Mouse (Mus musculus): ENCODE measurements at regions not wholly inside any gene's neighbourhood (a gene's known extent, or its start where the extent isn't known, plus 50 kb on each side); places are given as distances from the start of the nearest gene placed in this dataset.
"Not testable (repeated sequence)": the region's sequence is repeated elsewhere in the genome, so short reads cannot be mapped to it uniquely, and the experiment has no call there.

GRCm38 (mm10) chr12:113701841-113702240 is 158.1 kb downstream of the Adam6a start:
- not testable (repeated sequence) for H3K4me3 ChIP-seq (replicated peaks); H3K9ac ChIP-seq (replicated peaks); H3K4me1 ChIP-seq (replicated peaks); H3K9me3 ChIP-seq; H3K36me3 ChIP-seq; H3K27ac ChIP-seq; ATAC-seq (ENCODE audit: insufficient number of reproducible peaks, insufficient read depth, low FRiP score, low TSS enrichment, low read depth); H3K27me3 ChIP-seq; H3K4me2 ChIP-seq
- 57% methylated on average over 5 of the region's 5 CpGs for WGBS

DNA sequence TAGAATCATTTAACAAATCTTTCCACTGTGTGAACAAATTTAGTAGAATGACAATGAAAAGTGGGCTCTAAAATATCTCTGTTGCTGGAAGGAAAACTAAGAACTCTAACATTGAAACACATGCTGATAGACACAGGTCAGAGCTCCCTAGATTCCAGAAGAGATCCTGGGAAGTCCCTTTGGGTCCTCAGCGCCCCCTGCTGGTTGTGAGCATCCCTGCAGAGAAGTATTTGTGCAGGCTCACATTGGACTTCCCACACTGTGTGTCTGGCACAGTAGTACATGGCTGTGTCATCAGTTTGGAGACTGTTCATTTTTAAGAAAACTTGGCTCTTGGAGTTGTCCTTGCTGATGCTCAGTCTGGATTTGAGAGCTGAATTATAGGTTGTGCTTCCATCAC is 172.7 kb downstream of the Adam6a start:
- H3K36me3 ChIP-seq: not testable (repeated sequence)
- WGBS: 0% methylated on average over 1 of the region's 1 CpGs

DNA sequence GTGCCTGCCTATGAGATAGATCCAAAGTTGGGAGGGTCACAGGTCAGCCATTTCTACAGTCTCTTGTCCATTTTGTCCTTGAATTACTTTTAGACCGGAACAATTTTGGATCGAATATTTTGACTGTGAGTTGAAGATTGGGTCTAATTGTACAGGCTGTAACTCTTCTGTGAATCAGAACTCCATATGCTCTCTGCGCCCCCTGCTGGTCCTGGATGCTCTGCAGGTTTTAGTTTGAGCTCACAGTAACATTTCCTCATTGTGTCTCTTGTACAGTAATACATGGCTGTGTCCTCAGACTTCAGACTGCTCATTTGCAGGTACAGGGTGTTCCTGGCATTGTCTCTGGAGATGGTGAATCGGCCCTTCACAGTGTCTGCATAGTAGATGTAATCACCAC is 192.1 kb downstream of the Adam6a start:
- Histone ChIP-seq H3K9me3 (peaks cover 30% of the 10 kb centered on the region), H3K27me3 (no peaks in the 10 kb centered on the region), H3K9ac (replicated peaks) (no peak overlapping the region), H3K4me1 (replicated peaks) (no peaks in the 10 kb centered on the region), H3K4me3 (replicated peaks) (no peak overlapping the region), H3K27ac (no peak overlapping the region), H3K36me3 (no peaks in the 10 kb centered on the region), H3K4me2 (no peak overlapping the region)
- no peak for ATAC-seq (ENCODE audit: insufficient number of reproducible peaks, insufficient read depth, low FRiP score, low TSS enrichment, low read depth)
- WGBS: 74% methylated on average over 4 of the region's 4 CpGs

More for the DNA sequence above, 172.7 kb downstream of the Adam6a start:
- 0 out of 2 replicates have a peak, but pooled peaks cover 16% of the 10 kb centered on the region for H3K9me3 ChIP-seq
- not testable (repeated sequence) for H3K4me1 ChIP-seq (replicated peaks); H3K4me2 ChIP-seq; ATAC-seq (ENCODE audit: insufficient number of reproducible peaks, insufficient read depth, low FRiP score, low TSS enrichment, low read depth); H3K4me3 ChIP-seq (replicated peaks); H3K27ac ChIP-seq; H3K27me3 ChIP-seq; H3K9ac ChIP-seq (replicated peaks)

DNA sequence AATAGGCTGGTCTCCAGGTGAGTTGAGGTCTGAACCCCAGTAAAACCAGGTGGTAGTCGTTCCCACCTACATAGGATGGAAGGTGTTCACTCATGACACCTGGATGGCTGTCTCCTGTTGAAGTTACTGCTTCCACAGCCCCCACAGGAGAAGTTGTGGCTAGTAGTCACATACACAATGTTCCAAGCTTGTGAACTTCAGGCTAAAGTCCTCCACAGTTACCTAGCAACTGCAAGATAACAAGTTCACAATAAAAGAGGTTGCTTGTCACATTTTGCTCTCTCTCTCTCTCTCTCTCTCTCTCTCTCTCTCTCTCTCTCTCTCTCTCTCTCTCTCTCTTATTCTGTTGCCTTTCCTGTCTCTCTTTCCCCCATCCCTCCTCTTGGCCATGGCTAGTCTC is 202.6 kb downstream of the Adam6a start:
- 77% methylated on average over 1 of the region's 1 CpGs for WGBS
- no peaks in the 10 kb centered on the region for H3K36me3 ChIP-seq
- H3K9me3 ChIP-seq: 0 out of 2 replicates have a peak, but pooled peaks cover 9% of the 10 kb centered on the region
- no peak for ATAC-seq (ENCODE audit: insufficient number of reproducible peaks, insufficient read depth, low FRiP score, low TSS enrichment, low read depth)
- no peaks in the 10 kb centered on the region for H3K27me3 ChIP-seq
- H3K4me1 ChIP-seq (replicated peaks): no peaks in the 10 kb centered on the region
- H3K4me3 ChIP-seq (replicated peaks): no peak overlapping the region
- no peak overlapping the region for H3K4me2 ChIP-seq
- no peak overlapping the region for H3K27ac ChIP-seq
- H3K9ac ChIP-seq (replicated peaks): no peak overlapping the region

GRCm38 (mm10) chr12:113747987-113748386 is 204.3 kb downstream of the Adam6a start:
- ATAC-seq (ENCODE audit: insufficient number of reproducible peaks, insufficient read depth, low FRiP score, low TSS enrichment, low read depth): no peak
- H3K36me3 ChIP-seq: no peaks in the 10 kb centered on the region

DNA sequence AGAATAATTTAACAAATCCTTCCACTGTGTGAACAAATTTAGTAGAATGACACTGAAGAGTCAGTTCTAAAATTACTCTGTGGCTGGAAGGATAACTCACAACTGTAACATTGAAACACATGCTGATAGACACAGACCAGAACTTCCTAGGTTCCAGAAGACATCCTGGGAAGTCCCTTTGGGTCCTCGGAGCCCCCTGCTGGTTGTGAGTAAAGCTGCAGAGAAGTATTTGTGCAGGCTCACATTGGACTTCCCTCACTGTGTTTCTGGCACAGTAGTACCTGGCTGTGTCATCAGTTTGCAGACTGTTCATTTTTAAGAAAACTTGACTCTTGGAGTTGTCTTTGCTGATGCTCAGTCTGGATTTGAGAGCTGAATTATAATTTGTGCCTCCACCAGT is 225.9 kb downstream of the Adam6a start:
- no peak overlapping the region for H3K9ac ChIP-seq (replicated peaks)
- WGBS: 30% methylated on average over 1 of the region's 1 CpGs
- no peak for ATAC-seq (ENCODE audit: insufficient number of reproducible peaks, insufficient read depth, low FRiP score, low TSS enrichment, low read depth)
- H3K27me3 ChIP-seq: no peaks in the 10 kb centered on the region
- H3K4me1 ChIP-seq (replicated peaks): no peaks in the 10 kb centered on the region
- peaks cover 21% of the 10 kb centered on the region; the same call in 1 of the 2 replicates for H3K9me3 ChIP-seq
- no peak overlapping the region for H3K4me3 ChIP-seq (replicated peaks)
- no peak overlapping the region for H3K4me2 ChIP-seq
- no peaks in the 10 kb centered on the region for H3K36me3 ChIP-seq
- no peak overlapping the region for H3K27ac ChIP-seq

More at GRCm38 (mm10) chr12:113747987-113748386, 204.3 kb downstream of the Adam6a start:
- H3K4me2 ChIP-seq: no peak overlapping the region
- H3K9ac ChIP-seq (replicated peaks): no peak overlapping the region
- 0 out of 2 replicates have a peak, but pooled peaks cover 11% of the 10 kb centered on the region for H3K9me3 ChIP-seq
- no peaks in the 10 kb centered on the region for H3K4me1 ChIP-seq (replicated peaks)
- H3K4me3 ChIP-seq (replicated peaks): no peak overlapping the region
- H3K27me3 ChIP-seq: no peaks in the 10 kb centered on the region
- H3K27ac ChIP-seq: no peak overlapping the region

DNA sequence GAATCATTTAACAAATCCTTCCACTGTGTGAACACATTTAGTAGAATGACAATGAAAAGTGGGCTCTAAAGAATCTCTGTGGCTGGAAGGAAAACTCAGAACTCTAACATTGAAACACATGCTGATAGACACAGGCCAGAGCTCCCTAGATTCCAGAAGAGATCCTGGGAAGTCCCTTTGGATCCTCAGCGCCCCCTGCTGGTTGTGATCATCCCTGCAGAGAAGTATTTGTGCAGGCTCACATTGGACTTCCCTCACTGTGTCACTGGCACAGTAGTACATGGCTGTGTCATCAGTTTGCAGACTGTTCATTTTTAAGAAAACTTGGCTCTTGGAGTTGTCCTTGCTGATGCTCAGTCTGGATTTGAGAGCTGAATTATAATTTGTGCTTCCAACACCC is 252.2 kb downstream of the Adam6a start:
- not testable (repeated sequence) for H3K4me2 ChIP-seq; H3K4me1 ChIP-seq (replicated peaks); ATAC-seq (ENCODE audit: insufficient number of reproducible peaks, insufficient read depth, low FRiP score, low TSS enrichment, low read depth); H3K36me3 ChIP-seq; H3K9ac ChIP-seq (replicated peaks); H3K4me3 ChIP-seq (replicated peaks); H3K27ac ChIP-seq; H3K27me3 ChIP-seq
- 0% methylated on average over 1 of the region's 1 CpGs for WGBS
- peaks cover 11% of the 10 kb centered on the region; the same call in 1 of the 2 replicates for H3K9me3 ChIP-seq

GRCm38 (mm10) chr12:113826377-113826776 is 282.7 kb downstream of the Adam6a start:
- H3K9me3 ChIP-seq: peaks cover 24% of the 10 kb centered on the region; the same call in 1 of the 2 replicates
- no peaks in the 10 kb centered on the region for H3K27me3 ChIP-seq
- H3K36me3 ChIP-seq: no peaks in the 10 kb centered on the region
- H3K27ac ChIP-seq: no peak overlapping the region
- H3K4me3 ChIP-seq (replicated peaks): no peak overlapping the region
- no peak overlapping the region for H3K9ac ChIP-seq (replicated peaks)
- WGBS: 57% methylated on average over 5 of the region's 5 CpGs
- no peak overlapping the region for H3K4me2 ChIP-seq
- no peak for ATAC-seq (ENCODE audit: insufficient number of reproducible peaks, insufficient read depth, low FRiP score, low TSS enrichment, low read depth)
- no peaks in the 10 kb centered on the region for H3K4me1 ChIP-seq (replicated peaks)

GRCm38 (mm10) chr12:113858893-113859292 is 315.2 kb downstream of the Adam6a start:
- no peak overlapping the region for H3K4me2 ChIP-seq
- peaks cover 23% of the 10 kb centered on the region; the same call in 1 of the 2 replicates for H3K9me3 ChIP-seq
- no peaks in the 10 kb centered on the region for H3K4me1 ChIP-seq (replicated peaks)
- no peak overlapping the region for H3K27ac ChIP-seq
- H3K4me3 ChIP-seq (replicated peaks): no peak overlapping the region
- no peak overlapping the region for H3K9ac ChIP-seq (replicated peaks)
- H3K27me3 ChIP-seq: no peaks in the 10 kb centered on the region
- ATAC-seq (ENCODE audit: insufficient number of reproducible peaks, insufficient read depth, low FRiP score, low TSS enrichment, low read depth): no peak
- 46% methylated on average over 4 of the region's 4 CpGs for WGBS
- H3K36me3 ChIP-seq: no peaks in the 10 kb centered on the region

GRCm38 (mm10) chr12:113878826-113879225 is 335.1 kb downstream of the Adam6a start:
- Histone ChIP-seq H3K9ac (replicated peaks) (no peak overlapping the region), H3K4me1 (replicated peaks) (no peaks in the 10 kb centered on the region), H3K4me3 (replicated peaks) (no peak overlapping the region), H3K9me3 (peaks cover 10% of the 10 kb centered on the region), H3K36me3 (no peaks in the 10 kb centered on the region), H3K27ac (no peak overlapping the region), H3K4me2 (no peak overlapping the region), H3K27me3 (no peaks in the 10 kb centered on the region)
- no peak for ATAC-seq (ENCODE audit: insufficient number of reproducible peaks, insufficient read depth, low FRiP score, low TSS enrichment, low read depth)
- whole genome bisulfite sequencing: 24% methylated on average over 2 of the region's 2 CpGs

- Histone ChIP-seq H3K4me3 (replicated peaks) (no peak overlapping the region), H3K27me3 (no peaks in the 10 kb centered on the region), H3K4me2 (no peak overlapping the region), H3K36me3 (no peaks in the 10 kb centered on the region), H3K9ac (replicated peaks) (no peak overlapping the region), H3K9me3 (peaks cover 15% of the 10 kb centered on the region; the same call in 1 of the 2 replicates), H3K4me1 (replicated peaks) (no peaks in the 10 kb centered on the region), H3K27ac (no peak overlapping the region)
- ATAC-seq (ENCODE audit: insufficient number of reproducible peaks, insufficient read depth, low FRiP score, low TSS enrichment, low read depth): no peak
- 37% methylated on average over 4 of the region's 4 CpGs for WGBS
Observed at GRCm38 (mm10) chr12:113896152-113896551, 352.4 kb downstream of the Adam6a start.

DNA sequence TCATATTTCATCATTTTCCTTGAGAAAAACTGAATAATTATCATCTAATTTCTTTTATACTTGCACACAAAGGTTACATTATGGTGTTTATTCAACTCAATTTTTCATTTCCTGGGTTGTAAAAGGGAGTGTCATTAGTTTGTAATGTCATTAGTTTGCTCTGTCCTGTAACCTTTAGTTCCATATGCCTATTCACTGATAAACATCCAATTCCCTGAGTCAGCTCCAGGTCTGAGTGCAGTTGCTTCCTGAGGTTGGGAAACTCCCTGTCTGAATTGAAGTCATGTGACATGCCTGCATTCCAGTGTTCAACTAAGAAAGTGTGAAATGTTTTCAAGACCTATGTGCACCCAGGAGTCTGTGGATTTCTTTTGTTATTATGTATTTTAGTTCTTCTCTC is 362.8 kb downstream of the Adam6a start:
- Histone ChIP-seq H3K9ac (replicated peaks) (no peak overlapping the region), H3K4me2 (no peak overlapping the region), H3K4me1 (replicated peaks) (no peaks in the 10 kb centered on the region), H3K36me3 (no peaks in the 10 kb centered on the region), H3K9me3 (peaks cover 22% of the 10 kb centered on the region), H3K27me3 (no peaks in the 10 kb centered on the region), H3K4me3 (replicated peaks) (no peak overlapping the region), H3K27ac (no peak overlapping the region)
- no peak for ATAC-seq (ENCODE audit: insufficient number of reproducible peaks, insufficient read depth, low FRiP score, low TSS enrichment, low read depth)
